Mouse (Mus musculus): ENCODE results near the gene Ankrd44. TPM values are rescaled to one million over a fixed set of nuclear protein-coding genes. Genes with fewer than 3 reads are reported as not detected.

The Ankrd44 gene
- polyA plus RNA-seq, 1 experiment from 2014 or later = 10.5 TPM

DNA sequence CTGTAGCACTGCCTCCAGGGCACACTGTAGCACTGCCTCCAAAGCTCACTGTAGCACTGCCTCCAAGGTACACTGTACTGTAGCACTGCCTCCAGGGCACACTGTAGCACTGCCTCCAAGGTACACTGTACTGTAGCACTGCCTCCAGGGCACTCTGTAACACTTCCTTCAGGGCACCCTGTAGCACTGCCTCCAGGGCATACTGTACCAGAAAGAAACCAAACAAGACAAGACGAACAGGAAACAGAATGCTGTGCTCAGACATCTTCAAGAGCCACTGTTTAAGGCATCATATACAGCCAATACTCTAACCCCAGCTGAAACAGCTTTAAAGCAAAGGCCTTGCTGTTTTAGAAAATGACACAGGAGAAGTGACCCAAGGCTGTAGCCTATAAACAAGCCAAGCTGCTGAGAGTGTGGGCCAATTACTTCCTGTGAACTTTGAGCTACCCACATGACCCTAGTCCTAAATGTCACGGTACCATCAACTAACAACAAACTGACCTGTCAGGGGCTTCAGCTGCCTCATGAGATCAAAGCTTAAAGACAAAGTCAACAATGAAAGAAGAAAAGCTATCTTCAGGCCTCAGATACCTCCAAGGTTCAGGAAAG is 43.2 kb downstream of the Ankrd44 start:
- ATAC-seq (ENCODE audit: insufficient number of reproducible peaks, insufficient read depth, low FRiP score, low read depth) = no peak
- WGBS = 70% methylated on average over 2 of the region's 2 CpGs
- Histone ChIP-seq H3K9me3 (ENCODE audit: control insufficient read depth, low read length) (no peaks in the 10 kb centered on the region), H3K36me3 (ENCODE audit: control insufficient read depth, insufficient read depth, low read length) (no peaks in the 10 kb centered on the region), H3K27me3 (ENCODE audit: control insufficient read depth, insufficient read depth, low read length) (no peaks in the 10 kb centered on the region), H3K27ac (replicated peaks in 1 of 2; ENCODE audit: control insufficient read depth in 1 of 2, insufficient read depth in 1 of 2, low read depth in 2 of 2, low read length in 2 of 2) (no peak overlapping the region), H3K4me3 (ENCODE audit: control insufficient read depth in 1 of 2, insufficient read depth in 1 of 2, low read depth in 1 of 2, low read length in 2 of 2) (no peak overlapping the region), H3K4me1 (ENCODE audit: control insufficient read depth in 2 of 2, insufficient read depth in 2 of 2, low read length in 2 of 2) (peaks cover 0 to 8% of the 10 kb centered on the region in 2 experiments; a peak in 2 of 4 replicates), H3K9ac (ENCODE audit: low read length) (no peak overlapping the region), H3K4me2 (ENCODE audit: low read length) (no peak overlapping the region)

DNA sequence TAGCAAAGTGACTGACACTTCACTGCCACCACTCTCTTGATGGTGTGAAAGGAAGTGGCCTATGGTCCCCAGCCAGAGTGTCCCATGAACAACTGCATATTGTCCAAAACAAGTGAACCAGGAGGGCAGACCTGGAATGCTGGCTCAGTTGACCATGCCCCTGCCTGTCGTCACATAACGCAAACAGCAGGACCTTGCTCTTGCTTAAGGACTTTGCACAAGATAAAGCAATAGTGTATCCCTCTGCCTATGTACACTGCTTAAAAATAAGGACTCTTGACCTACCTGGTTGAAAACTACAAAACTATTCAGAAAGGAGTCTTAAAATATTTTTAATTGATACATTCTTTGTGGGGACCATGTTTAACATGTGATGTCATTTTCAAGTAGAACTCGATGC is 44.7 kb downstream of the Ankrd44 start:
- Histone ChIP-seq H3K4me2 (ENCODE audit: low read length) (no peak overlapping the region), H3K9me3 (ENCODE audit: control insufficient read depth, low read length) (no peaks in the 10 kb centered on the region), H3K9ac (ENCODE audit: low read length) (no peak overlapping the region), H3K4me3 (ENCODE audit: control insufficient read depth in 1 of 2, insufficient read depth in 1 of 2, low read depth in 1 of 2, low read length in 2 of 2) (no peak overlapping the region), H3K4me1 (ENCODE audit: control insufficient read depth in 2 of 2, insufficient read depth in 2 of 2, low read length in 2 of 2) (peaks cover 0 to 6% of the 10 kb centered on the region in 2 experiments; a peak in 1 of 4 replicates), H3K27me3 (ENCODE audit: control insufficient read depth, insufficient read depth, low read length) (no peaks in the 10 kb centered on the region), H3K27ac (replicated peaks in 1 of 2; ENCODE audit: control insufficient read depth in 1 of 2, insufficient read depth in 1 of 2, low read depth in 2 of 2, low read length in 2 of 2) (no peak overlapping the region), H3K36me3 (ENCODE audit: control insufficient read depth, insufficient read depth, low read length) (no peaks in the 10 kb centered on the region)
- WGBS = 65% methylated on average over 3 of the region's 3 CpGs
- ATAC-seq (ENCODE audit: insufficient number of reproducible peaks, insufficient read depth, low FRiP score, low read depth) = no peak

DNA sequence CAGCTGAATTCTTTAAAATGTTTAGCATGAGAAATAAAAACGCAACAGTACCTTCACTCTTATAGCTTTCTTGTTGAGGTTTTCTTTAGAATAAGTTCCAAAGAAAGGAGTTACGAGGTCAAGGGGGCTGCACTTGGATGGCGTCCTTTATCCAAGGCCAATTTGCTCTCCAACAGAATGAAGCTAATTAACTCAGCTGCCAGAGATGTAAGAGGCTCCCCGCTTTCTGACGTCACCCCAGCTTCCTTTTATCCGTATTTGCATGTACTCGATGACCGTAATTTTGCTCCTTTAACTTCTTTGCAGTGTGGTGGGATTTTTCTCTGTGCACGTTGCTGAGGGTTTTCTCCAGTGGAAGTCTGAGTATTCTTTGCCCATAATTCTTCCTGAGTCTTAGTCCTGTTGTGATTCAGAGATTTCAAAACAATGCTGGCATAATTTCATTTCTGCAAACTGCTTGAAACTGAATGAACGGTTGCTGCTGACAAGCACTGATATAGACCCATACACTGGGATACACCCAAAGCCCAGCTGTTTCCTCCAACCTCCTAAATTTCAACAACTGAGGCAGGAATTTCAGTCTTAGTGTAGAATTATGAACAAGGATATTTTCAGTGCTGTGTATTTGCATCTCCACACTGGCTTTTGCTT is 48.6 kb downstream of the Ankrd44 start:
- Histone ChIP-seq H3K9me3 (ENCODE audit: control insufficient read depth, low read length) (no peaks in the 10 kb centered on the region), H3K27me3 (ENCODE audit: control insufficient read depth, insufficient read depth, low read length) (no peaks in the 10 kb centered on the region), H3K4me1 (ENCODE audit: control insufficient read depth in 2 of 2, insufficient read depth in 2 of 2, low read length in 2 of 2) (peaks cover 0 to 12% of the 10 kb centered on the region in 2 experiments; a peak in 3 of 4 replicates), H3K36me3 (ENCODE audit: control insufficient read depth, insufficient read depth, low read length) (no peaks in the 10 kb centered on the region), H3K27ac (replicated peaks in 1 of 2; ENCODE audit: control insufficient read depth in 1 of 2, insufficient read depth in 1 of 2, low read depth in 2 of 2, low read length in 2 of 2) (no peak overlapping the region), H3K9ac (ENCODE audit: low read length) (no peak overlapping the region), H3K4me3 (ENCODE audit: control insufficient read depth in 1 of 2, insufficient read depth in 1 of 2, low read depth in 1 of 2, low read length in 2 of 2) (no peak overlapping the region), H3K4me2 (ENCODE audit: low read length) (no peak overlapping the region)
- no peak for ATAC-seq (ENCODE audit: insufficient number of reproducible peaks, insufficient read depth, low FRiP score, low read depth)
- 79% methylated on average over 10 of the region's 10 CpGs for WGBS

DNA sequence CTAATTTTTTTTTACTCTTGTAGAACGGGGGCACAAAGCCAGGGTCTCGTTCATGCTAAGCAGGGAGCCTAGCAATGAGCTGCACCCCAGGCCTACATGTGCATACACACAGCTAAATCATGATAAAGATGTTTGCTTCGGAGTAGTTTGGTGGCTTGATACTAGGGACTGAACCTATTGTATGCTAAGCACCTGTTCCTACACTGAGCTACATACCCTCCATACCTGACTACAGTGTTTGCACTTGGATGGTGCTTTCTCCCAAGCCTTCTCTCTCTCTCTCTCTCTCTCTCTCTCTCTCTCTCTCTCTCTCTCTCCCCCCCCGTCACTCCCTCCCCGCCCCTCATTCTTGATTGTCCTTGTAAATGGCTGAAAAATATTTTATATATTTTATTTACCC is 49.2 kb downstream of the Ankrd44 start:
- Histone ChIP-seq H3K36me3 (ENCODE audit: control insufficient read depth, insufficient read depth, low read length) (no peaks in the 10 kb centered on the region), H3K9ac (ENCODE audit: low read length) (no peak overlapping the region), H3K4me2 (ENCODE audit: low read length) (no peak overlapping the region), H3K9me3 (ENCODE audit: control insufficient read depth, low read length) (no peaks in the 10 kb centered on the region), H3K4me3 (ENCODE audit: control insufficient read depth in 1 of 2, insufficient read depth in 1 of 2, low read depth in 1 of 2, low read length in 2 of 2) (no peak overlapping the region), H3K4me1 (ENCODE audit: control insufficient read depth in 2 of 2, insufficient read depth in 2 of 2, low read length in 2 of 2) (peaks cover 0 to 12% of the 10 kb centered on the region in 2 experiments; a peak in 3 of 4 replicates), H3K27ac (replicated peaks in 1 of 2; ENCODE audit: control insufficient read depth in 1 of 2, insufficient read depth in 1 of 2, low read depth in 2 of 2, low read length in 2 of 2) (no peak overlapping the region), H3K27me3 (ENCODE audit: control insufficient read depth, insufficient read depth, low read length) (no peaks in the 10 kb centered on the region)
- no peak for ATAC-seq (ENCODE audit: insufficient number of reproducible peaks, insufficient read depth, low FRiP score, low read depth)
- 94% methylated on average over 5 of the region's 5 CpGs for WGBS

DNA sequence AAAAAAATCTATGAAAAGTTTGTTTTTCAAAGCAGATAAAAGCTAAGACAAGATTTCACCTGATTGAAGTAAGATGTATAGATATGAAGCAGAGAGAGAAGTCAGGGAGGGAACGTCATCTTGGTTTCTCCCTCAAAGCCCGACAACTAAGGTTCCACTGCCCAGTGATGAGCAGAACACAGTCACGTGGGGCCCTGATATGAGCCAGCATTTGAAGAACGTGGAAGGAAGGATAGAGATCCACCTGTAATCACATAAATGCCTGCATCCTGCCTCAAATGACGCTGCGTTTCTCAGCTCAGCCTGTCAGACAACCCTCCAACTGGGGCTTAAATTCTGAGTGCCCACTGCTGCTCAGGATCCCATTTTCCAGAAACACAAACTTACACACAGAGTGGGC is 52.1 kb downstream of the Ankrd44 start:
- 79% methylated on average over 6 of the region's 6 CpGs for WGBS
- no peaks in the 10 kb centered on the region for H3K36me3 ChIP-seq (ENCODE audit: control insufficient read depth, insufficient read depth, low read length)
- ATAC-seq (ENCODE audit: insufficient number of reproducible peaks, insufficient read depth, low FRiP score, low read depth) = no peak

DNA sequence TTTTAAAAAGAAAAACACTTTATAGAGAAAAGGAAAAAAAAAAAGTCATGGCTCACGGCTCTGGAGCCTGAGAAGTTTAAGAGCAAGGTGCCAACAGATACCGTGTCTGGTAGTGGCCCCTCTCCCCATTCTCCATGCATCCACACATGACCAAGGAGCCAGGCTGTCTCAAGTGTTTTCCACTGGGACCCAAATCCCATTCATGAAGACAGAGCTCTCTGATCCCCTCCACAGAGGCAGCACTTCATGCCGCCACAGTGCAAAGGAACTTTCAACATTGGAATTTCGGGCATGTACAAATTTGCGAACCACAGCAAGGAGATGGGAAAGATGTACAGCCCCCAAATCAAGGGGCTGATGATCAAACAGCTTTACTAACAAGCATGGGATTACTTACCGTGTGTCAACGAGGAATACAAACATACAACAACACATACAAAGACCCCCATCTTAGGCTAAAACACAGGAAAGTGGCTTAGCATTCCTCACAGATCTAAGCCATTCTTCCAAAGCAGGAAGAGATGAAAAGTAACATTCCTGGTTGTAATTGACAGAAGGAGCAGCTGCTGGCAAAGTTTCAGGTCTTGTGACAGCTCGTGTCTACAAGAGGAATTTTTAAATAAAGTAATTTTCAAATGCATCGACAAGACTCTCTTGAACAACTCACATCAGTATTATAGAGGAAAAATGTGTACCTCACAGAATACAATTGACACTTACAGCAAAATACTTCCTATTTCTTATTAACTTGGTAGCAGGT is 53.1 kb downstream of the Ankrd44 start:
- Histone ChIP-seq H3K9ac (ENCODE audit: low read length) (no peak overlapping the region), H3K27me3 (ENCODE audit: control insufficient read depth, insufficient read depth, low read length) (no peaks in the 10 kb centered on the region), H3K27ac (replicated peaks in 1 of 2; ENCODE audit: control insufficient read depth in 1 of 2, insufficient read depth in 1 of 2, low read depth in 2 of 2, low read length in 2 of 2) (no peak overlapping the region), H3K4me2 (ENCODE audit: low read length) (no peak overlapping the region), H3K36me3 (ENCODE audit: control insufficient read depth, insufficient read depth, low read length) (no peaks in the 10 kb centered on the region), H3K4me1 (ENCODE audit: control insufficient read depth in 2 of 2, insufficient read depth in 2 of 2, low read length in 2 of 2) (peaks cover under 1 to 5% of the 10 kb centered on the region in 2 experiments; a peak in 3 of 4 replicates), H3K4me3 (ENCODE audit: control insufficient read depth in 1 of 2, insufficient read depth in 1 of 2, low read depth in 1 of 2, low read length in 2 of 2) (no peak overlapping the region), H3K9me3 (ENCODE audit: control insufficient read depth, low read length) (no peaks in the 10 kb centered on the region)
- WGBS = 49% methylated on average over 9 of the region's 9 CpGs
- no peak for ATAC-seq (ENCODE audit: insufficient number of reproducible peaks, insufficient read depth, low FRiP score, low read depth)

More for the DNA sequence above, 52.1 kb downstream of the Ankrd44 start:
- Histone ChIP-seq H3K4me3 (ENCODE audit: control insufficient read depth in 1 of 2, insufficient read depth in 1 of 2, low read depth in 1 of 2, low read length in 2 of 2) (no peak overlapping the region), H3K4me1 (ENCODE audit: control insufficient read depth in 2 of 2, insufficient read depth in 2 of 2, low read length in 2 of 2) (peaks cover 0 to 5% of the 10 kb centered on the region in 2 experiments; a peak in 3 of 4 replicates), H3K4me2 (ENCODE audit: low read length) (no peak overlapping the region), H3K9ac (ENCODE audit: low read length) (no peak overlapping the region), H3K9me3 (ENCODE audit: control insufficient read depth, low read length) (no peaks in the 10 kb centered on the region), H3K27ac (replicated peaks in 1 of 2; ENCODE audit: control insufficient read depth in 1 of 2, insufficient read depth in 1 of 2, low read depth in 2 of 2, low read length in 2 of 2) (no peak overlapping the region), H3K27me3 (ENCODE audit: control insufficient read depth, insufficient read depth, low read length) (no peaks in the 10 kb centered on the region)

DNA sequence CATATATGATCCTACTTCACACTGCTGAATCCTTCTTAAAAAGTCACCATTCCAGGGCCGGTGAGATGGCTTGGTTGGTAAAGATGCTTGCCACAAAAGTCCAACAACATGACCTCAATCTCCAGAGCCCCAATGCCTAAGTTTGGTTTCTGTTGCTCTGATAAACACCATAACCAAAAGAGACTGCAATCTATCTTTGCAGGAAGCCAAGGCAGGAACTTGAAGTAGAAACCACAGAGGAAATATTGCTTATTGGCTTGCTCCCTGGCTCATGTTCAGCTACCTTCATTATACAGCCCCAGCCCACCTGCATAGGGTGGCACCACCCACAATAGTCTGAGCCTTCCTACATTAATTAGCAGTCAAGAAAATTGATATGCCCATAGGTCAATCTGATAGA is 54.9 kb downstream of the Ankrd44 start:
- Histone ChIP-seq H3K9me3 (ENCODE audit: control insufficient read depth, low read length) (no peaks in the 10 kb centered on the region), H3K4me3 (ENCODE audit: control insufficient read depth in 1 of 2, insufficient read depth in 1 of 2, low read depth in 1 of 2, low read length in 2 of 2) (no peak overlapping the region), H3K27ac (replicated peaks in 1 of 2; ENCODE audit: control insufficient read depth in 1 of 2, insufficient read depth in 1 of 2, low read depth in 2 of 2, low read length in 2 of 2) (no peak overlapping the region), H3K4me2 (ENCODE audit: low read length) (no peak overlapping the region), H3K4me1 (ENCODE audit: control insufficient read depth in 2 of 2, insufficient read depth in 2 of 2, low read length in 2 of 2) (peaks cover 2 to 8% of the 10 kb centered on the region in 2 experiments), H3K36me3 (ENCODE audit: control insufficient read depth, insufficient read depth, low read length) (no peaks in the 10 kb centered on the region), H3K9ac (ENCODE audit: low read length) (no peak overlapping the region), H3K27me3 (ENCODE audit: control insufficient read depth, insufficient read depth, low read length) (no peaks in the 10 kb centered on the region)
- WGBS = 88% methylated on average over 1 of the region's 1 CpGs
- ATAC-seq (ENCODE audit: insufficient number of reproducible peaks, insufficient read depth, low FRiP score, low read depth) = no peak

All from heart, embryonic 14.5 days (tissue).